Mouse (Mus musculus) brain, embryonic 14.5 days (tissue): ENCODE data around the gene Gtf2a1.

ENCODE experiments used
- CTCF ChIP-seq: fragments of 200-500 bp; IDR thresholded peaks from 2 replicates; pipeline ENCODE4 v1.5.1; 2012; ENCODE audit warnings: inconsistent platforms, mild to moderate bottlenecking, moderate library complexity, borderline replicate concordance; ENCODE audit not compliant: insufficient read depth, insufficient read length; ENCODE audit errors: extremely low read depth
- POLR2A ChIP-seq: fragments of 200-500 bp; IDR thresholded peaks from 2 replicates; pipeline ENCODE4 v1.6.1; 2012; ENCODE audit warnings: mild to moderate bottlenecking, inconsistent platforms, borderline replicate concordance; ENCODE audit not compliant: poor library complexity, insufficient read depth, insufficient read length, severe bottlenecking; ENCODE audit errors: extremely low read depth

DNA sequence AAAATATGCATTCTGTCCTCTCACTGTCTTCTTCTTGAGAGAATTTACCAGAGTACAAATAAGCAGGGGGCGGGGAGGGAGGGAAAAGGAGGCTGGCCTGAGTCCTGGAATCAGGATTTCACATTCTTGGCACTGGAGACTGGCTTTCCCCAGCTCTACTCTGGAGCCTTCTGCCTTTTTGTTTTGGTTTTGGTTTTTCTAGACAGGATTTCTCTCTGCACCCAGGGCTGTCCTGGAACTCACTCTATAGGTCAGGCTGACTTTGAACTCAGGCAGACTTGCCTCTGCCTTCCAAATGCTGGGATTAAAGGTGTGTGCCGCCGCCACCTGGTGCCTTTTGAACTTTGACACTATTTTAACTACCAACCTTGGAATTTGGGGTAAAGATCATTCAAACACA, 48.1 kb upstream of the Gtf2a1 start:
- TF ChIP-seq POLR2A (no peak), CTCF (no peak)
